Mouse (Mus musculus) intestine, embryonic 15.5 days (tissue): ENCODE data around the gene Zdhhc5. TPM values are rescaled to one million over a fixed set of nuclear protein-coding genes. Genes with fewer than 3 reads are reported as not detected.

Experiments
- ATAC-seq: fragments of 200-750 bp; cut with Nextera tagmentation; 2 replicates; pipeline ENCODE4 v1.8.0; 2017; ENCODE audit warnings: moderate TSS enrichment, moderate library complexity
- H3K27ac ChIP-seq: fragments of 300-500 bp; sonication (generic); 2 replicates; pipeline ENCODE4 v1.5.1; 2015; ENCODE audit warnings: mild to moderate bottlenecking, inconsistent platforms
- H3K27me3 ChIP-seq: fragments of 300-500 bp; sonication (generic); replicated peaks from 2 replicates; pipeline ENCODE4 v1.6.1; 2015; ENCODE audit warnings: inconsistent platforms
- H3K36me3 ChIP-seq: fragments of 300-500 bp; sonication (generic); 2 replicates; pipeline ENCODE4 v1.6.1; 2015; ENCODE audit warnings: inconsistent platforms
- H3K4me1 ChIP-seq: fragments of 300-500 bp; sonication (generic); replicated peaks from 2 replicates; pipeline ENCODE4 v1.6.1; 2015; ENCODE audit warnings: inconsistent platforms
- H3K4me2 ChIP-seq: fragments of 300-500 bp; sonication (generic); replicated peaks from 2 replicates; pipeline ENCODE4 v1.6.1; 2015; ENCODE audit warnings: mild to moderate bottlenecking, inconsistent platforms
- H3K4me3 ChIP-seq: fragments of 300-500 bp; sonication (generic); replicated peaks from 2 replicates; pipeline ENCODE4 v1.5.1; 2015; ENCODE audit warnings: inconsistent platforms
- H3K9ac ChIP-seq: fragments of 300-500 bp; sonication (generic); 2 replicates; pipeline ENCODE4 v1.6.1; 2015; ENCODE audit warnings: inconsistent platforms
- H3K9me3 ChIP-seq: fragments of 300-500 bp; sonication (generic); 2 replicates; pipeline ENCODE4 v1.6.1; 2016; ENCODE audit warnings: inconsistent platforms
- WGBS: fragments of 180-500 bp; shearing (Covaris S2); methylation state at CpG from one replicate; pipeline ENCODE4 v1.1.7; 2015; 5-methylcytosine and 5-hydroxymethylcytosine counted together
- polyA plus RNA-seq: library from polyadenylated mRNA; unstranded; fragments of >200 nt; fragmentation: Nextera tagmentation; extraction: Ambion mirVana; gene quantifications from 2 replicates; pipeline ENCODE4 v1.2.1, GENCODE M21; 2015

The Zdhhc5 gene
- polyA plus RNA-seq, 1 experiment from 2014 or later, result 26.5 TPM

DNA sequence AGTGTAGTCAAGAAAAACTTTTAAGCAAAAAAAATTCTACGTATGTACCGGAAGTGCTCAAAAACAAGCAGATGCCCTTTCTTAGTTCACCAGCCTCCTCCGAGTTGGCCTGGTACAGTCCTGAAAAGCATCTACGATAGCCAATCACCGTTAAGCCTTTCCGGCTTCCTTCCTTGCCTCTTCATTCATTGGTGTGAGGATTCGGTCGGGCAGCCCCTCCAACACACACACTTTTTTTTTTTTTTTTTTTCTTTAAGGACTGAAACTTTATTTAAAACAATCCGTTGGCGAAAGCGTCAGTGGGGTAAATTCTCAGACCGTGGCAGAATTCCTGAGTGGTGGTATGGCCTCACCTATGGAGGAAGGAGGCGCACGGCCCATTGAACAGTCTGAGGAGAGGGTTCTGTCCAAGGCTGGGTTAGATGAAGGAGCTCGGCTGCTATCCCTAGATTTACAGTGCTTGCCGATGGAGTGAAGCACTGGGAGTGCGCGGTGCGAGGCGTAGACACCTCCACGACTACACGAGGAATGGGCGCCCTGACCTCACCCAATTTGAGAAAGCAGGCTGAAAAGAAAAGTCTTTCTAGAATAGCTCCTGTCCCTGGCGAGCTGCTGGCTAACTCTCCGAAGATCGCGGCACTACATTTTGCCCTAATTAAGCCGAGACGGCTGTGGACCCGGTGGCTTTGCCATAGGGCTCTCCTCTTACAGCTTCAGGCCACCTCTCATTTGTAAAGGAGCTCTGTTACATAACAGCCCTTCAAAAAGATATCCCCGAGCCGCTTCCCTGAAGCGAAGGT is 782 bp upstream of the Zdhhc5 start:
- Histone ChIP-seq H3K4me2 (peak overlapping the region; percentile 82), H3K36me3 (no peaks in the 10 kb centered on the region), H3K4me3 (peak overlapping the region; percentile 98), H3K9me3 (no peaks in the 10 kb centered on the region), H3K27ac (peak overlapping the region; percentile 100), H3K27me3 (no peaks in the 10 kb centered on the region), H3K4me1 (no peaks in the 10 kb centered on the region; the same call in 1 of the 2 replicates), H3K9ac (peak overlapping the region; percentile 68)
- under 1% methylated on average over 33 of the region's 33 CpGs for WGBS
- ATAC-seq, result peak; percentile 96

DNA sequence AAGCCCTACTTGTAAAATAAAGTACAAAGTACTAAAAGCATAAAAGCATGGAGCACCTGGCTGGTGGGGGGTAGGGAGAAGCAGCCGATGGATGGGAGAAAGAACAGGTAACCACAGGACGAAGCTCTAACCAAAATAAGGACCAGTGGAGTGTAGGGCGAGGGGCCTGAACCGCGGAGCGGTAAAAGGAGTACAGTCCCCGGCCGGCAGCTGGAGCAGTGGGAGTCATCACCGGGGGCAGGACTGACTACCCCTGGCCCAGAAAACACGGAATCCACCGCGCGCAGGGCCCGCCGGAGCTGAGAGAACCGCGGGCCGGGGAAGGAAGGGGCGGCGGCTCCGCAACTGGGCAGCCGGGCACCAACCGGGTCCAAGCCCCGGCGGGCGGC is 564 bp downstream of the Zdhhc5 start:
- Histone ChIP-seq H3K9ac (peak overlapping the region; percentile 91), H3K9me3 (no peaks in the 10 kb centered on the region), H3K4me1 (no peaks in the 10 kb centered on the region; the same call in 1 of the 2 replicates), H3K36me3 (peaks cover 6% of the 10 kb centered on the region), H3K4me2 (peak overlapping the region; percentile 60), H3K27ac (peak overlapping the region; percentile 100), H3K4me3 (peak overlapping the region; percentile 98), H3K27me3 (no peaks in the 10 kb centered on the region)
- no peak for ATAC-seq
- WGBS, result 0% methylated on average over 26 of the region's 26 CpGs

DNA sequence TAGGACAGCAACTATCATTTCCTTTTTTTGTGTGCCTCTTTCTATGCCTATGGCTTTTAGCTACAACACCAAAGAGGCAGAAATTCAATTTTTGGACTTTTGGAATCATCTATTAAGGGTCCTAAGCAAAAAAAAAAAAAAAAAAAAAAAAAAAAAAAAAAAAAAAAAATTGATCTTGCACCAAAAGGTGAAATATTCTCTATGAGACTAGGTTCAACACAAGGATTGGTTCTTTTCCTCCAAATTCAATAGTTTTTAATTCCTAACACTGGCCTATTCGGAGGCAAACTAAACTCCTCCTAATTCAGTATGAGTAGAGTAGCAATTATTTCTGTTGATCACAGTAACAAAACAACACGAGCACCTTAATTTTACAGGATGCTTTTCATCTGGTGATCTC is 3.1 kb downstream of the Zdhhc5 start:
- Histone ChIP-seq H3K27ac (no peak overlapping the region), H3K9ac (no peak overlapping the region), H3K4me3 (no peak overlapping the region), H3K9me3 (no peaks in the 10 kb centered on the region), H3K36me3 (peaks cover 6% of the 10 kb centered on the region), H3K27me3 (no peaks in the 10 kb centered on the region), H3K4me2 (no peak overlapping the region), H3K4me1 (no peaks in the 10 kb centered on the region; the same call in 1 of the 2 replicates)
- ATAC-seq, result no peak
- 90% methylated on average over 2 of the region's 2 CpGs for WGBS

DNA sequence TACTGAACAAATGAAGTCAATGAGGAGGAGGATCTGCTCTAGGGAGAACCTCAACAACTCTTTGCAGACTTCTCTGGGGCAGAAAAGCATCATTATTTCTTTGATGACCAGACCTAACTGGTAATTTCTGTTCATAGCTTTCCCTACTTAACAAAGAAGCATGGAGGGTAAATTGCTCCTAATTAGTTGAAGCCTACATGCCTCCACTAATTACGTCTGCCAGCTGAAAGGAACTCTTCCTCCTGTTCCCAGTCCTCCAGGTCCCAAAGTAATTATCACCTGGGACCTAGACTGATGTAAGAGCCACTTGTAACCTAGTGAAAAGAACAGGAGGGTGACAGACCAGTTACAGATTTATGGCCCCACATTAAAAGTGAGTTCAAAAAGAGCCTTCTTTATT is 7.5 kb downstream of the Zdhhc5 start:
- Histone ChIP-seq H3K9ac (no peak overlapping the region), H3K9me3 (no peaks in the 10 kb centered on the region), H3K27ac (no peak overlapping the region), H3K4me2 (no peak overlapping the region), H3K4me3 (no peak overlapping the region), H3K27me3 (no peaks in the 10 kb centered on the region), H3K4me1 (0 out of 2 replicates have a peak, but pooled peaks cover 2% of the 10 kb centered on the region), H3K36me3 (peaks cover 6% of the 10 kb centered on the region)
- whole genome bisulfite sequencing, result 49% methylated on average over 1 of the region's 1 CpGs
- ATAC-seq, result no peak

DNA sequence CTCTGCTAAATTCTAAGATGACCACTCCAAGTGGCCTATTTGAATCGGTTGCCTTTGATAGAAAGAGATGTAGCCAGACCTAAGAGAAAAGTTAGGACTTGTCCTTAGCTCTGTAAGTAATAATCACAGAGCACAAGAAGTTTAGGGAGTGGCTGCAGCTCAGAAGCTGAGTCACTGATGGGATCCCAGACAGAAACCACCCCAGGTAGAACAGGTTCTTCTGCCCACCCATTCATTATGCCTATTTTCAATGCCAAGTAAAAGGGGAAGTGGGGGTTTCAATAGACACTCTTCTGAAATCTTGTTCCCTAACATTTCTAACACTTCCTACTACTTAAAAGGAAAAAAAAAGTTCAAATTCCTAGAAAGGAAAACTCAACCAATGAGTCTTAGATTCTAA is 9.7 kb downstream of the Zdhhc5 start:
- peak; percentile 59; the same call in 1 of the 2 replicates for ATAC-seq
- no peak overlapping the region for H3K4me2 ChIP-seq
- no peaks in the 10 kb centered on the region for H3K9me3 ChIP-seq
- H3K27me3 ChIP-seq, result no peaks in the 10 kb centered on the region
- no peak overlapping the region for H3K4me3 ChIP-seq
- H3K4me1 ChIP-seq, result 0 out of 2 replicates have a peak, but pooled peaks cover 2% of the 10 kb centered on the region
- H3K36me3 ChIP-seq, result peaks cover 5% of the 10 kb centered on the region
- H3K9ac ChIP-seq, result no peak overlapping the region
- 82% methylated on average over 1 of the region's 1 CpGs for WGBS
- peak overlapping the region; percentile 44; the same call in 1 of the 2 replicates for H3K27ac ChIP-seq

DNA sequence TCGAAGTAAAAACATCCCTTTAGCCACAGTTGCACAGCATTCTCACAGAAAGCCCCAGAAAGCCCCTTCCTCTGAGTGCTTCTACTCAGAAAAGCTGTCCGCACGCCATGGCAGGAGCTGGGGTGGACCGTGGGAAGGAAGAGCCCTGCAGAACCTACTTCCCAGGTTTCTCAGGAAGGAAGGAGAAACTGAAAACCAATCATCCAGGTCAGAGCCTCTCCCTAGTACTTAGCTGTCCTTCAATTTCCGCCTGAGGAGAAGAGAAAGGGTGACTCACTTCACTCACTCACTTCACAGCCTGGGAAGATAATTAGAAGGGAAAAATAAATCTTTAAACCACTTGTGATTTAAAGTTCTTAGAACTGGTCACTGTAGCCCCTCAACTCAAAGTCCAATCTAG is 10.7 kb downstream of the Zdhhc5 start:
- Histone ChIP-seq H3K4me3 (no peak overlapping the region), H3K27ac (peak overlapping the region; percentile 54; the same call in 1 of the 2 replicates), H3K9ac (no peak overlapping the region), H3K9me3 (no peaks in the 10 kb centered on the region), H3K4me2 (no peak overlapping the region), H3K4me1 (0 out of 2 replicates have a peak, but pooled peaks cover 2% of the 10 kb centered on the region), H3K27me3 (no peaks in the 10 kb centered on the region), H3K36me3 (peaks cover 2% of the 10 kb centered on the region; the same call in 1 of the 2 replicates)
- peak; percentile 59; the same call in 1 of the 2 replicates for ATAC-seq
- WGBS, result 78% methylated on average over 5 of the region's 5 CpGs

DNA sequence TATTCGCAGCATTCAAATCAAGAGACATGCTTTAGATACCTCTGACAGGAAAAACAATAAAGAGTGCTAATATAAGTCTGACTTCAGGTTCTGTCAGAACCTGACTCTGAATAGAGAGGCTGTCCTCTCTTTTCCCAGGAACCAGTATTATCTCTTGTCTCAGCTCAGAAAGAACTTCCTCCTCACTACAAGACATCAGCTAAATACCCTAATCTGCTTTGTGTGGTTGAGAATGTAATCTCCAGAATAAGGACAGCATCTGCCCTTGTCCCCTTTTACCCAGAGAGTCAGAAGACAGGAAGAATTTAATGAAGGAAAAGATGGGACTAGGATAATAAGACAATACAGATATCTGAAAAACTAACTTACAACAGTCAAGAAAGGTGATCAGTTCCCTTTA is 11.5 kb downstream of the Zdhhc5 start:
- Histone ChIP-seq H3K9me3 (no peaks in the 10 kb centered on the region), H3K27ac (no peak overlapping the region), H3K4me1 (0 out of 2 replicates have a peak, but pooled peaks cover 2% of the 10 kb centered on the region), H3K27me3 (no peaks in the 10 kb centered on the region), H3K9ac (no peak overlapping the region), H3K4me3 (no peak overlapping the region), H3K4me2 (no peak overlapping the region), H3K36me3 (peaks cover 3% of the 10 kb centered on the region; the same call in 1 of the 2 replicates)
- no peak for ATAC-seq
- 94% methylated on average over 1 of the region's 1 CpGs for WGBS

DNA sequence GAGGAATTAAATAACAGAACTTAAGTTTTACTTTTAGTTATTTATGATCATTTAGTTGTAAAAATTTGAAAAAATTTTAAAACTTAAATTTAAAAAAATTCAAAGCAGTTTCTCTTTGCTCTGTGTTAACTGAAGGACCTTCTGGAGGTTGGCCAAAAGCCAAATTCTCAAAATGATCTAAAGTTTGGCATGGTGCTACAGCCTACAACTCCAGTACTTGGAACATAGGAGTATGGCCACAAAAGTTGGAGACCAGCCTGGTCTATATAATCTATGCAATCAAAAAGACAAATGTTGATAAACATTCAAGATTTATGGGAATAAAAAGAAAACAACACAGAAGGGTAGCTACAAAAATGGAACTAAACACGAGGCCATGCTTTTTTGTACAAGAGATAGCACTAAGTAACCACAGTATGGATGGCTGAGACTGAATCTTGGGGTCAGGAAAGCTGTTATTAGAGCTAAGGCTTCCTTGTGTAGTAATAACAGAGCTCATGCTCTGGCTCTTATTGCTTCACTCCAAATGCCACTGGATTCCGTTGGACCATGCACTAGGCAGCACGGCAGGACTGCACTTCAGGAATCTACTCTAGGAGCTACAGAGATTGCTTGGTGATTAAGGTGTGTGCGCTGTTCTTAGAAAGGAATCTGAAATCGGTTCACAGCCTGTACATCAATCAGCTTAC is 19.8 kb downstream of the Zdhhc5 start:
- Histone ChIP-seq H3K27me3 (no peaks in the 10 kb centered on the region), H3K4me2 (no peak overlapping the region), H3K9me3 (no peaks in the 10 kb centered on the region), H3K4me1 (no peaks in the 10 kb centered on the region), H3K4me3 (no peak overlapping the region), H3K27ac (no peak overlapping the region), H3K36me3 (peaks cover 25% of the 10 kb centered on the region; the same call in 1 of the 2 replicates), H3K9ac (no peak overlapping the region)
- WGBS, result 74% methylated on average over 5 of the region's 5 CpGs
- peak; percentile 34; the same call in 1 of the 2 replicates for ATAC-seq

DNA sequence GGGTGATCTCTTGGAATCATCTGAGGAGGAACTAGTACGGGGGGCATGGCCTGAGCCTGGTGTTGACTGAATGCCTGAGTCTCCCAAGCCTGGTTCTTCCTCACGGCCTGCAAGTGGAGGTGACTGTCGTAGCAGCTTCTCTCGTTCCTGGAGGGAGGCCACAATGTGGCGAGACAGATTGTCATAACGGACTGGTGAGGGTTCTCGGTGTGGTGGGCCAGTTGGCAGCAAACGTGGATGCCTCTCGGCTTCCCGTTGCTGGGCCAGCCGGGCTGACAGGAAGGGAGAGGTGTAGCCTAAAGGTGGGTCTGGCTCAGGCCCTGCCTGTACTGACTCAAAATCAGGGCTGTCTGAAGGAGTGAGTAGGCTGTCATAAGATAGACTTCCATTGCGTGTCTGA is 24.9 kb downstream of the Zdhhc5 start:
- Histone ChIP-seq H3K9me3 (no peaks in the 10 kb centered on the region), H3K4me3 (no peak overlapping the region), H3K27ac (no peak overlapping the region), H3K36me3 (peaks cover 42% of the 10 kb centered on the region), H3K4me1 (no peaks in the 10 kb centered on the region), H3K27me3 (no peaks in the 10 kb centered on the region), H3K9ac (no peak overlapping the region), H3K4me2 (no peak overlapping the region)
- 93% methylated on average over 12 of the region's 12 CpGs for WGBS
- no peak for ATAC-seq

DNA sequence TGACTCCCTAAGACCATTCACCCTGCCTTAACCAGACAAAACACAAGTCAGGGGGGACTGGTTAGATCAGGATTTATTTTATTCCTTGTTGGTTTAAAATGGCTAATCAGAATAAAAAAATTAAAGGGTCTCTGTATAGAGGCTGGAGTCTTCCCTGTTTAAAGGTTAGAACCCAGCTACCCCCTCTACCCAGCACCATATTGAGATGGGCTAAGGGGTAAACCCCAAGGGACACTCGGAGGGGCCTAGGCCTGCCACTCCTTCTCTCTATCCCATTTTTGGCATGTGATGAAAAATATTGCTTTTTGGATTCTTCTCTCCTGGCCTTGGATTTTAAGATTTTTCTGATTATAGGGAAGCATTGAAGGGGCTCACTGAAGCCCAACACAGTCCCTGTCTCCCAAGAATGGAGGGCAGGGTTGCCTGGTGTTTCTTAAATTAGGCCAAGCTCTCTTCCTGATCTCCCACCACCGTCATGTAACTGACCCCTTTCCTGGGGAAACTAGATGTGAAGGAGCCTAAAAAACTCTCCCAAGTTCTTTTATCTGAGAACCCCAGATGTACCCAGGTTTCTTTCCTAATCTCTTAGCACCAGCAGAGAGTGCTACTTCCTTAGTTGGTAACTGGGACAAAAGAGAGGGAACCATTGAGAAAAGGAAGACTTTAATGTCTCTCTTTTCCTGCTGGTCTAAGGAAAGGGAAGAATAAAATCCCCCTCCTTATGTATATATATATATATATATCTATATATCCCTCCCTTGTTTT is 26.7 kb downstream of the Zdhhc5 start:
- no peak overlapping the region for H3K4me3 ChIP-seq
- peaks cover 38% of the 10 kb centered on the region for H3K36me3 ChIP-seq
- no peaks in the 10 kb centered on the region for H3K4me1 ChIP-seq
- WGBS, result 89% methylated on average over 2 of the region's 2 CpGs
- no peak overlapping the region for H3K4me2 ChIP-seq
- no peak overlapping the region for H3K9ac ChIP-seq
- H3K9me3 ChIP-seq, result no peaks in the 10 kb centered on the region
- no peak for ATAC-seq
- H3K27ac ChIP-seq, result no peak overlapping the region
- no peaks in the 10 kb centered on the region for H3K27me3 ChIP-seq

DNA sequence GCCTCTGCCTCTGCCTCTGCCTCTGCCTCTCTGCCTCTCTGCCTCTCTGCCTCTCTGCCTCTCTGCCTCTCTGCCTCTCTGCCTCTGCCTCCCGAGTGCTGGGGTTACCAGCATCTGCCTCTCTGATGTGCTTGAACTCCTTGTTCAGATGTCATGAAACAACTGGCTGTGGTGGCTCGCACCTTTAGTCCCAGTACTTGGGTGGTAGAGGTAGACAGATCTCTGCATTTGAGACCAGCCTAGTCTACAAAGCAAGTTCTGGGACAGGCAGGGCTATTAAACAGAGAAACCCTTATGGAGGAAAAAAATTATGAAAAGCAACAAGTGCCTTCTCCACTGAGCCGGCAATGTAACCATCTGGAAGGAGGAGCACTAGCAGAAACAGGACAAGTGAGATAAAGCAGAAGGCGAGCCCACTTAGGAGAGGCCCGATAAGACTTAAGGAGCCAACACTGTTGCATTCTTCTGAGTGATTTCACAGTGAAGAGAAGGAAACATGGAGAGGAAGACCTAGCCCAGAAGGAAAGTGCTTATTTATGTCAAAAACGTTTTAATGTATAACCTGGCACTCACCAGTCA is 32.3 kb downstream of the Zdhhc5 start:
- ATAC-seq, result no peak
- 65% methylated on average over 6 of the region's 6 CpGs for WGBS
- peaks cover 3% of the 10 kb centered on the region; the same call in 1 of the 2 replicates for H3K4me1 ChIP-seq

More for the DNA sequence above, 32.3 kb downstream of the Zdhhc5 start:
- Histone ChIP-seq H3K36me3 (peaks cover 14% of the 10 kb centered on the region), H3K27me3 (no peaks in the 10 kb centered on the region), H3K9ac (no peak overlapping the region), H3K27ac (no peak overlapping the region), H3K4me3 (no peak overlapping the region), H3K4me2 (no peak overlapping the region), H3K9me3 (no peaks in the 10 kb centered on the region)
